8 mouse cellular contexts compared by ENCODE assay signal in genomic region chr1:178449172-178449571, GRCm38 (mm10). TPM values are rescaled to one million over a fixed set of nuclear protein-coding genes. Genes with fewer than 3 reads are reported as not detected.
DNase-seq lines count a peak whose midpoint lies in the region; ATAC-seq and TF ChIP-seq lines count a peak whose summit lies in the region.

No protein-coding gene starts in this region.

- H3K9me3 ChIP-seq in embryonic facial prominence, embryonic 14.5 days (ENCODE audit: control insufficient read depth, low read length) = no peaks in the 10 kb centered on the region
- no peaks in the 10 kb centered on the region for H3K9me3 ChIP-seq in limb, embryonic 13.5 days
- no peaks in the 10 kb centered on the region for H3K9me3 ChIP-seq in midbrain, postnatal 0 days (ENCODE audit: low read length)

- H3K4me3 ChIP-seq in embryonic facial prominence, embryonic 14.5 days (ENCODE audit: low read depth, low read length) = no peak overlapping the region
- no peak overlapping the region for H3K4me3 ChIP-seq in limb, embryonic 13.5 days
- H3K4me3 ChIP-seq in midbrain, postnatal 0 days (ENCODE audit: low read depth, low read length) = no peak overlapping the region

- no peaks in the 10 kb centered on the region for H3K36me3 ChIP-seq in embryonic facial prominence, embryonic 14.5 days (ENCODE audit: control insufficient read depth, insufficient read depth, low read length)
- H3K36me3 ChIP-seq in limb, embryonic 13.5 days = no peaks in the 10 kb centered on the region
- H3K36me3 ChIP-seq in midbrain, postnatal 0 days (ENCODE audit: insufficient read depth, low read length) = no peaks in the 10 kb centered on the region

- no peak overlapping the region for H3K27ac ChIP-seq in embryonic facial prominence, embryonic 14.5 days (replicated peaks; ENCODE audit: low read depth, low read length)
- H3K27ac ChIP-seq in limb, embryonic 13.5 days = no peak overlapping the region
- H3K27ac ChIP-seq in midbrain, postnatal 0 days (ENCODE audit: low read depth, low read length) = no peak overlapping the region

- H3K9ac ChIP-seq in embryonic facial prominence, embryonic 14.5 days (ENCODE audit: low read depth, low read length) = no peak overlapping the region
- no peak overlapping the region for H3K9ac ChIP-seq in limb, embryonic 13.5 days
- H3K9ac ChIP-seq in midbrain, postnatal 0 days (replicated peaks; ENCODE audit: low read length, poor library complexity, severe bottlenecking) = no peak overlapping the region

- H3K4me2 ChIP-seq in embryonic facial prominence, embryonic 14.5 days (ENCODE audit: low read depth, low read length) = no peak overlapping the region
- no peak overlapping the region for H3K4me2 ChIP-seq in limb, embryonic 13.5 days (replicated peaks)
- no peak overlapping the region for H3K4me2 ChIP-seq in midbrain, postnatal 0 days (ENCODE audit: low read depth, low read length, poor library complexity, severe bottlenecking)

- H3K4me1 ChIP-seq in embryonic facial prominence, embryonic 14.5 days (ENCODE audit: control insufficient read depth, insufficient read depth, low read length) = no peaks in the 10 kb centered on the region
- H3K4me1 ChIP-seq in limb, embryonic 13.5 days = no peaks in the 10 kb centered on the region
- H3K4me1 ChIP-seq in midbrain, postnatal 0 days (ENCODE audit: insufficient read depth, low read length) = no peaks in the 10 kb centered on the region

- DNase-seq in A20 (ENCODE audit: low read depth, low spot score) = peak; percentile 71
- DNase-seq in adrenal gland, postnatal 36 days = peak; percentile 77 to 87
- DNase-seq in embryonic facial prominence, embryonic 14.5 days (ENCODE audit: low spot score) = peak; percentile 71
- peak; percentile 63 to 85 for DNase-seq in heart, adult 9 months (ENCODE audit: low spot score in 2 of 2)
- peak; percentile 67 to 83 for DNase-seq in kidney, adult 8-10 months
- peak; percentile 81 for DNase-seq in midbrain, postnatal 0 days (ENCODE audit: low spot score)
- peak; percentile 57 to 64 for DNase-seq in spleen, postnatal 36 days (ENCODE audit: low spot score in 2 of 2)

- H3K27me3 ChIP-seq in embryonic facial prominence, embryonic 14.5 days (replicated peaks; ENCODE audit: control insufficient read depth, insufficient read depth, low read length) = no peaks in the 10 kb centered on the region
- H3K27me3 ChIP-seq in limb, embryonic 13.5 days = no peaks in the 10 kb centered on the region
- H3K27me3 ChIP-seq in midbrain, postnatal 0 days (ENCODE audit: insufficient read depth, low read length) = no peaks in the 10 kb centered on the region

- peak; percentile 77 for ATAC-seq in embryonic facial prominence, embryonic 14.5 days (ENCODE audit: low read depth)
- 0 out of 2 replicates have a peak, but pooled peaks have one; percentile 67 for ATAC-seq in limb, embryonic 13.5 days (ENCODE audit: low FRiP score, low read depth)
- ATAC-seq in midbrain, postnatal 0 days (ENCODE audit: low FRiP score) = peak; percentile 52; the same call in 1 of the 2 replicates

- WGBS in embryonic facial prominence, embryonic 14.5 days = 17% methylated on average over 3 of the region's 3 CpGs
- WGBS in limb, embryonic 13.5 days = 24% methylated on average over 3 of the region's 3 CpGs
- WGBS in midbrain, postnatal 0 days = 20% methylated on average over 3 of the region's 3 CpGs

- TF ChIP-seq CTCF in midbrain, postnatal 0 days (IDR thresholded peaks at IDR 0.05) = peak; percentile 92

RNA-seq across cellular contexts. Expression of gene Efcab2, which starts 43.3 kb away (rescaled TPM):
- total RNA-seq in adrenal gland, postnatal 36 days (2021) = 1 to 10 TPM; 2.1 to 3.2 TPM
- polyA plus RNA-seq in embryonic facial prominence, embryonic 14.5 days (2014; fragmentation: Nextera tagmentation; extraction: Ambion mirVana) = 4.7 and 6.7 TPM in 2 replicates
- polyA plus RNA-seq in limb, embryonic 13.5 days (2015; fragmentation: Nextera tagmentation; extraction: Ambion mirVana) = 4.8 and 4.9 TPM in 2 replicates
- total RNA-seq in midbrain, postnatal 0 days (2014; rRNA removed) = 5.9 and 8.2 TPM in 2 replicates
- 11.2 and 13.4 TPM in 2 replicates for polyA plus RNA-seq in midbrain, postnatal 0 days (2015; fragmentation: Nextera tagmentation; extraction: Ambion mirVana)
